Mouse (Mus musculus) erythroblast, embryonic 14.5 days (primary cell): ENCODE measurements around the gene Traf2. TPM values are rescaled to one million over a fixed set of nuclear protein-coding genes. Genes with fewer than 3 reads are reported as not detected.
A peak's percentile ranks its signal among the peaks of the same experiment; 100 is the strongest.
"Not testable (repeated sequence)": the region's sequence is repeated elsewhere in the genome, so short reads cannot be mapped to it uniquely, and the experiment has no call there.

Source experiments
- H3K27me3 ChIP-seq: 2 replicates; pipeline ENCODE4 v1.6.1; 2012; ENCODE audit warnings: inconsistent platforms; ENCODE audit not compliant: control insufficient read depth
- H3K36me3 ChIP-seq: 2 replicates; pipeline ENCODE4 v1.6.1; 2012; ENCODE audit warnings: mild to moderate bottlenecking, inconsistent platforms; ENCODE audit not compliant: control insufficient read depth
- H3K4me1 ChIP-seq: 2 replicates; pipeline ENCODE4 v1.6.1; 2012; ENCODE audit warnings: inconsistent platforms; ENCODE audit not compliant: control insufficient read depth
- H3K4me3 ChIP-seq: replicated peaks from 2 replicates; pipeline ENCODE3; 2012; ENCODE audit warnings: moderate library complexity, mild to moderate bottlenecking, inconsistent platforms
- H3K9me3 ChIP-seq: 2 replicates; pipeline ENCODE4 v1.6.1; 2012; ENCODE audit warnings: low read length, inconsistent platforms, mixed read lengths; ENCODE audit not compliant: control insufficient read depth
- GATA1 ChIP-seq: IDR thresholded peaks from 2 replicates; pipeline ENCODE4 v1.6.1; 2012; ENCODE audit warnings: low read length, inconsistent platforms, mixed read lengths
- TAL1 ChIP-seq: IDR thresholded peaks from 3 replicates; pipeline ENCODE4 v1.6.1; 2012; ENCODE audit warnings: low read length, inconsistent platforms, mixed read lengths
- polyA plus RNA-seq: library from polyadenylated mRNA; stranded (reverse); fragments of >175 nt; gene quantifications from 2 replicates; pipeline ENCODE4 v1.2.3, GENCODE M21; 2012

Traf2 gene
- polyA plus RNA-seq, 1 experiment, result 0.84 TPM

DNA sequence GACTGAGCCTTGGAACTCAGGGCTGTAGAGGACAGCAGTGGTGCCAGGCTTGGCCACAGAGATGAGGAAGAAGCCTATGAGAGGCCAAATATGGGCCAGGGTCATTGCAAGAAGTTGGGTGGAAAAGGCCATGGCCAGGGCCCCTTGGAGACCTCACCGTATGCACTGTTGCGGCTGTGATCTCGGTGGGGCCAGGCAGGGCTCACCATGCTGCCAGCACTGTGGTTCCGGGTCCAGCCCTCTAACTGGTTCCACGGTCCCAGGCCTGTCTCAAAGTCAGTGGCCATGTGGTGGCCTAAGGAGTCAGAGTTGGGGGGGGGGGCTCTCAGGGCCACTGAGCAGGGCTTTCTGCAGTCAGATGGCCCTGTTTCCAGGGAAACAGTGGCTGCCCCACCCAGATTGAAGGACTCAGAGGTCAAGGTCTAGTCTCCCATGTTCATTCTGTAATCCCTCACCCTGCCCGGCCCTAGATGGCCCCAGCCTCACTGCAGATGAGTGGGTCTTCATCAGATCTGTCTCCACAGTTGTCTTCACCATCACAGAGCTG, 21.8 kb upstream of the Traf2 start:
- peaks cover 15% of the 10 kb centered on the region for H3K4me1 ChIP-seq
- H3K9me3 ChIP-seq, result no peaks in the 10 kb centered on the region
- no peak overlapping the region for H3K4me3 ChIP-seq
- TF ChIP-seq GATA1, result no peak
- TF ChIP-seq TAL1, result no peak
- no peaks in the 10 kb centered on the region for H3K27me3 ChIP-seq
- peaks cover 47% of the 10 kb centered on the region for H3K36me3 ChIP-seq

DNA sequence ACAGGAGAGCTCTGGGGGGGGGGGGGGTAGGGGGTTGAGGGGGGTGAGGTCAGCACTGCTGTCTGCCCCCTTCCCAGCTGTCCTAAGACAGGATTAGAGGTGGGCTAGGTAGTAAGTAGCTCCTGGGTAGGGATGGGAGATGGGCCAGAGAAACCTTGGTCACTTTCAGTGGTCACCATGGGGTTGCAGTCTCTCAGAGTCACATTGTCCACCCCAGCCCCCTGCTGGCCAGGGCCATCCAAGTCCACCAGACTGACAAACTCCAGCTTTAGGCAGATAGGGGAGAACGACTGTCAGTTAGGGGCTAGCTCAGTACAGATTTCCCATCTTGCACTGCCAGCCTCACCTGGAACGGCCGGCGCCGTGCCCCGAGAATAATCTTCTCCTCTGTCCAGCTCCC, 19.8 kb upstream of the Traf2 start:
- H3K36me3 ChIP-seq, result peaks cover 67% of the 10 kb centered on the region
- TF ChIP-seq TAL1 (no peak), GATA1 (no peak)
- no peaks in the 10 kb centered on the region for H3K27me3 ChIP-seq
- no peaks in the 10 kb centered on the region for H3K9me3 ChIP-seq
- no peak overlapping the region for H3K4me3 ChIP-seq
- peaks cover 14% of the 10 kb centered on the region for H3K4me1 ChIP-seq

DNA sequence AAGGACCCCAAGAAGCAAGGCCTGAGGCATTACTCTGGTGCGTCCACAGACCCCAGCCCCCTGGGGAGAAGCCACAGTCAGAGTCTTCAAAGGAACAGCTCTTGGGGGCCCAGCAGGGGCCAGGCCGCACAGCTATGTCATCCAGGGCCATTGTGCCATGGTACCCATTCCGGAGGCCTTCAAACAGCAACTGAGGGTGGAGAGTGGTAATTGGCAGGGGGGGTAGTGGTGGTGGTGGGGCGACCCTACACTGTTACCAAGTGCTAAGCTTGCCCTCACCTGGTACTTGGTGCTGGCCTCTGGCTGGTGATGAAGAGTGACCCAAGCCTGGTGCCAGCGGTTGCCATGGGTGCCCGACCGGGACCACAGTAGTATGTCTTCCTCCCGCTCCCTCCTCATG, 19.0 kb upstream of the Traf2 start:
- Histone ChIP-seq H3K4me1 (peaks cover 12% of the 10 kb centered on the region), H3K36me3 (peaks cover 73% of the 10 kb centered on the region), H3K9me3 (no peaks in the 10 kb centered on the region), H3K27me3 (no peaks in the 10 kb centered on the region), H3K4me3 (no peak overlapping the region)
- no peak for TF ChIP-seq GATA1
- TF ChIP-seq TAL1, result no peak

DNA sequence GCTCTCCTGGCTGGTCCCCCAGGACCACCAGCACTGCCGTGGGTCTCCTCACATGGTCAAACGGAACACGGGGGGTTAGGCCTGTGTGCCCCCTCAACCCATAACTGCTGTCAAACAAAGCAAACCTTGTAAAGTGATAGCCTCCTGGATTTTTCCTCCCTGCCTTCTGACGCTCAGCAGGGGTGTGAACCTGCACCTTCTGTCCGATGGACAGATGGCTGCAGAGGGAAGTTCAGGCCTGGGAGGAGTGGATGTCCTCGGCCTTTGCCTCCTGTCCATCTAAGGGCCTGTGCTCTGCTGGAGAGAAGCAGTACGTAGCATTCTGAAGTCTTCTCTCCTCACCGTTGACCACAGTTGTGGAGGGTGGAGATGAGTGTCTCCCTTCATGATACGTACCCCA, 15.2 kb upstream of the Traf2 start:
- Histone ChIP-seq H3K9me3 (no peaks in the 10 kb centered on the region), H3K4me1 (peaks cover 34% of the 10 kb centered on the region), H3K4me3 (no peak overlapping the region), H3K27me3 (no peaks in the 10 kb centered on the region), H3K36me3 (peaks cover 69% of the 10 kb centered on the region)
- TF ChIP-seq TAL1 (no peak), GATA1 (no peak)

DNA sequence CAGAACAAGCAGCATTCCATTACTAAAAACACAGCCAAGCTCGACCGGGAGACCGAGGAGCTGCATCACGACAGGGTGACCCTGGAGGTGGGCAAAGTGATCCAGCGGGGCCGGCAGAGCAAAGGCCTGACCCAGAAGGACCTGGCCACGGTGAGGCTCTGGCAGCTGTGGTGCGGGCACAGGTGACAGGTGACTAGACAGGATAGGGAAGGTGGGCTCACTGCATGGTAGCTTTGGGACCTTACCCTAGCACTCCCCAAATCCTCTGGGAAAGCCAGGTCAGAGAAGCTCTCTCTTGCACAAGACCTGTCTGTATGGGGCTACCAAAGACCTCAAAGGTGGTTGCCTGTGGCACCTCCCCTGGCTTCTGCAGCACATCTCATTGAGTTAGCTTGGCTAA, 13.8 kb upstream of the Traf2 start:
- Histone ChIP-seq H3K4me1 (peaks cover 42% of the 10 kb centered on the region), H3K4me3 (no peak overlapping the region), H3K36me3 (peaks cover 65% of the 10 kb centered on the region), H3K27me3 (no peaks in the 10 kb centered on the region), H3K9me3 (no peaks in the 10 kb centered on the region)
- TF ChIP-seq GATA1, result no peak
- no peak for TF ChIP-seq TAL1

DNA sequence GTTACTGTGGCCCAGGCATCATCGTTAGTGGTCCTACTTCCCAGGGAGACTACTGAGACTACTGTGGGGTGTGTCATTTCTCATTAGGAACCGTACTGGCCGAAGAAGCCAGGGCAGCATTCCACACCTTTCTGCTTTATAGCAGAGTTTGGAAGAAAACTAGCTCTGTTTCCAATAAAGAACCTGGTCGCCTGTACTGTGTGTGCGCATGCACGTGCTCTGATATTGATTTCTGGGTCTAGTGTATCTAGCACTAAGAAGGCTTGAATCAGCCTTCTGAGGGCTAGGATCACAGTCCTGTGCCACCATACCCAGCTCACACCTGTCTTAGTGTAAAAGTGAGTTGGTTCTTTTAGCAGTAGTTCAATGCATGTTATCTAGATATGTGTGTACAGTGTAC, 12.0 kb upstream of the Traf2 start:
- Histone ChIP-seq H3K4me3 (peak overlapping the region; percentile 83), H3K9me3 (no peaks in the 10 kb centered on the region), H3K27me3 (no peaks in the 10 kb centered on the region), H3K4me1 (peaks cover 42% of the 10 kb centered on the region), H3K36me3 (peaks cover 48% of the 10 kb centered on the region)
- TF ChIP-seq GATA1 (no peak), TAL1 (no peak)

DNA sequence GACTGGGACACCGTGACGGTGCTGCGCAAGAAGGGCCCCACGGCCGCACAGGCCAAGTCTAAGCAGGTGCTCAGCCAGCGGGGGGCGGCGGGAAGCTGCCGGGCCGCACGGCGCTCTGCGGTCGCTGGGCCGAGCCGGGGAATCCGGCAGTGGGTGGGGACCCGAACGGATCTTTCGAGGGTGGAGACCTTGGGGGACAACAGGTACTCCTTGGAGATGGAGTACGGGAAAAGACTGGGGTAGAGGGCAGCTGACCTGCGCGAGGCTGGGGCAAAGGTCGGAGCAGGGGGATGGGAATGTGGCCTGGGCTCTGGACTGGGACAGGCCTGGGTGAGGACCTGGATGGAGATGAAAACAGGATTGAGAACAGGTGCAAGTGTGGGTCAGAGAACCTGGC, 11.2 kb upstream of the Traf2 start:
- Histone ChIP-seq H3K4me1 (peaks cover 42% of the 10 kb centered on the region), H3K27me3 (no peaks in the 10 kb centered on the region), H3K4me3 (peak overlapping the region; percentile 83), H3K36me3 (peaks cover 40% of the 10 kb centered on the region), H3K9me3 (no peaks in the 10 kb centered on the region)
- TF ChIP-seq GATA1 (no peak), TAL1 (no peak)

DNA sequence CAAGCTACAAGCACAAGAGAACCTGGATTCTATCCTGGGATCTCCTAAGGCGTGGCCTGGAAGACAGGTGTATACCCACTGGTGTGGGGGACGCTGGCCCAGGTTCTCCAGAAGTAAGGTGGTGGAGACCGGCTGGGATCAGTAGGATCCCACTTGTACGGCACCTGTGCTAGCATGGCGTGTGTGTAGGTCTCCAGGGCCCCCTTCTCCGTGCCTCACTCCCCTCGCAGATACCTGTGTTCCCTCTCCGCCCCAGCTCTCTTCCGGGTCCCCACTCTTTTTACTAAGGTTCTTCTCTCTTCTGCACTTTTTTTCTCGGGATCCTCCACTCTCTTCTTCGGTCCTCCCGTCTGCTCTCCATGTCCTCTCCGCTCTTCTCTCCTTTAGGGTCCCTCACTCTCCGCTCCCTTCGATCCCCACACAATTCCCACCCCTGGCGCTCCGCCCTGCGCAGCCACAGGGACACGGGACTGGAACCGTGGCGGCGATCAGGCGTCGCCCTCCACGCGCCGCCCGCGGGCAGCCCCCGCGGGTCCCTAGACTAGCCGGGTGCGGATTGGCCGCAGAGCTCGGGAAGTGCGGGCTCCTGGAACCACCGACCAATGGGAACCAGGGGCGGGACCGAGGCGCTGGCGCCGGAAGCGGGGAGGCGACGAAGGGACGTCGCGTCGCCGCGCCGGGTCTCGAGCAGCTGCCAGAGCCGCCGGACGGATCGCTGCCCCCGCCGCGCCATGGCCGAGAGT, 10.7 kb upstream of the Traf2 start, which contains the start of gene Edf1:
TSS of gene Edf1 (plus strand) at position 627 of the 743 bp plus-strand sequence.
- peak within 1 kb of the TSS; percentile 83 for H3K4me3 ChIP-seq
- H3K27me3 ChIP-seq, result no peaks in the 10 kb centered on the region
- TF ChIP-seq GATA1, result no peak
- no peak for TF ChIP-seq TAL1
- peaks cover 39% of the 10 kb centered on the region for H3K4me1 ChIP-seq
- no peaks in the 10 kb centered on the region for H3K9me3 ChIP-seq
- H3K36me3 ChIP-seq, result peaks cover 34% of the 10 kb centered on the region

DNA sequence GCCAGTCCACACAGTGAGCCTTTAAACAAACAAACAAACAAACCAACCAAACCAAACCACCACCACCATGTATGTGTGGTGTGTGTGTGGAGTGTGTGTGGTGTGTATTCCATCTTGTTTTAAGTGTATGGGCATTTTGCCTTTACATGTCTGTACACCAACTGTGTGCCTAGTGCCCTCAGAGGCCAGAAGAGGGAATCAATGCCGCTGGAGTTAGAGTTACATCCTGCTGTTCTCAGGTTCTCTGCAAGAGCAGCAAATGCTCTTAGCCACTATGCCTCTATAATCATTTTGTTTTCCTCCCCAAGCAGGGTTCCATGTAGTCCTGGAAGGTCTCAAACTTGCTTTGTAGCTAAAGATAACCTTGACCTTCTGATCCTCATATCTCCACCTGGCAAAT, 9.6 kb upstream of the Traf2 start:
- no peaks in the 10 kb centered on the region for H3K9me3 ChIP-seq

DNA sequence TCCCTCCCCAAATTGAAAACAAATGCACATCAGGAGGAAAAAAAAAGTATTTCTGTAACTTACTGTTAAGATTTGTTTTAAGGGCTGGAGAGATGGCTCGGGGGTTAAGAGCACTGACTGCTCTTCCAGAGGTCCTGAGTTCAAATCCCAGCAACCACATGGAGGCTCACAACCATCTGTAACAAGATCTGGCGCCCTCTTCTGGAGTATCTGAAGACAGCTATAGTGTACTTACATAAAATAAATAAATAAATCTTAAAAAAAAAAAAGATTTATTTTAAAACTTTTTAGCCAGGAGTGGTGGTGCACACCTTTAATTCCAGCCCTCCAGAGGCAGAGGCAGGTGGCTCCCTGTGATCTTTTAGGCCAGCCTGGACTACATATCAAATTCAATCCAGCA, 8.7 kb upstream of the Traf2 start:
- H3K36me3 ChIP-seq, result peaks cover 15% of the 10 kb centered on the region
- H3K4me1 ChIP-seq, result peaks cover 31% of the 10 kb centered on the region
- H3K27me3 ChIP-seq, H3K4me3 ChIP-seq, H3K9me3 ChIP-seq: not testable (repeated sequence)

More for the DNA sequence above, 9.6 kb upstream of the Traf2 start:
- peak overlapping the region; percentile 12 for H3K4me3 ChIP-seq
- H3K4me1 ChIP-seq, result peaks cover 31% of the 10 kb centered on the region
- peaks cover 23% of the 10 kb centered on the region for H3K36me3 ChIP-seq
- no peaks in the 10 kb centered on the region for H3K27me3 ChIP-seq
- TF ChIP-seq GATA1, result no peak
- no peak for TF ChIP-seq TAL1

DNA sequence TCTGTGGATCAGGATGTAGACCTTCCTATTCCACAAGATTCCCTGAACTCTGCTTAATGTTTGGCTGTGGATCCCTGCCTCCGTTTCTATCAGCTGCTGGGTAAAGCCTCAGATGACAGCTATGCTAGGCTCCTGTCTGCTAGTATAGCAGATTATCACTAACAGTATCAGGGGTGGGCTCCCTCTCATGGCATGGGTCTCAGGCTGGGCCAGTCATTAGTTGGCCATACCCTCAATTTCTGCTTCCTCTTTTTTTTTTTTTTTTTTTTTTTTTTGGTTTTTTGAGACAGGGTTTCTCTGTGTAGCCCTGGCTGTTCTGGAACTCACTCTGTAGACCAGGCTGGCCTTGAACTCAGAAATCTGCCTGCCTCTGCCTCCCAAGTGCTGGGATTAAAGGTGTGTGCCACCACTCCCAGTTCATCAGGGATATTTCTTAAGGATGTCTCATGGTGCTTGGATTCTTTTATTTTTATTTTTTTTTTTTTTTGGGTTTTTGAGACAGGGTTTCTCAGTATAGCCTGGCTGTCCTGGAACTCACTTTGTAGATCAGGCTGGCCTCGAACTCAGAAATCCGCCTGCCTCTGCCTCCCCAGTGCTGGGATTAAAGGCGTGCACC, 6.5 kb upstream of the Traf2 start:
- peaks cover 19% of the 10 kb centered on the region for H3K4me1 ChIP-seq
- not testable (repeated sequence) for H3K27me3 ChIP-seq, H3K36me3 ChIP-seq, H3K9me3 ChIP-seq, H3K4me3 ChIP-seq
